Mouse (Mus musculus): ENCODE results near the gene Chil5.
A peak's percentile ranks its signal among the peaks of the same experiment; 100 is the strongest.
"Not testable (repeated sequence)": the region's sequence is repeated elsewhere in the genome, so short reads cannot be mapped to it uniquely, and the experiment has no call there.

Chil5 gene

DNA sequence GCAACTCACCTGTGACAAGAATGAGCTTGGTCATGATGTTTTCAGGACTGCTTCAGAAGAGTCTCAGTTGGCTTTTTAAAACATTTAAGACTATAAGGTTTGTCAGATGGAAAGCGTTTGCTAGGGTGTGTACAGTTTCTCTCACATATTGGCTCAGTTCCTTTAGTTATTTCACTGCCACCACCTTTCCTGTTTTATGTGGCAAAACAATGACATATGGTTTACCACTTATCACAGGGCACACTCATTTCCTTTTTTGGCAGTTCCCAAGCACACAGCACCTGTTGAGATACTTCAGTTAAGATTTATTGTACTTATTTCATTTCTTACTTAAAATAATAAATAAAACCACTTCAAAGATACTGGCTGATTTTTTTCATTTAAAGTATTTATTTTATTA is at the start of gene Chil5:
Chil5 (minus strand) TSS at position 34 of the 400 bp plus-strand sequence.
- DNase-seq (ENCODE audit: low read depth), result no peak

DNA sequence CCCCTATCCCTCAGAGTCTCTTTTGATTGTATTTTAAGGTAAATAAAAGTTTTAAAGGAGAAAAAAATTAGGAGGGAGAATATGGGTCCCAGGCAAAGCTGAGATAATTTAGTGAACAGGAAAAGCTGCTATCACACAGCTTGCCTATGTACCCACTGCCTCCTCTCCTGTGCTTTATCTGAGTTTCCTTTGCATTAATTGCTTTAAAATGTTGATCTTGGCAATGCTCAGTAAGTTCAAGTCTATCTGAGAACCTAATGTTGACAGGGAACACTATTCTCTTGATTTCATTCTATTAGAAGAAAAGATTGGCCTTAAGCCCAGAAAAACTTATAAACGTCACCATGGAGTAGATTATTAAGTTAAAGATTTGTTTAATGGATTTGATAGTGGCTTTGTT is 42.2 kb upstream of the Chil5 start:
- DNase-seq (ENCODE audit: low read depth), result no peak

DNA sequence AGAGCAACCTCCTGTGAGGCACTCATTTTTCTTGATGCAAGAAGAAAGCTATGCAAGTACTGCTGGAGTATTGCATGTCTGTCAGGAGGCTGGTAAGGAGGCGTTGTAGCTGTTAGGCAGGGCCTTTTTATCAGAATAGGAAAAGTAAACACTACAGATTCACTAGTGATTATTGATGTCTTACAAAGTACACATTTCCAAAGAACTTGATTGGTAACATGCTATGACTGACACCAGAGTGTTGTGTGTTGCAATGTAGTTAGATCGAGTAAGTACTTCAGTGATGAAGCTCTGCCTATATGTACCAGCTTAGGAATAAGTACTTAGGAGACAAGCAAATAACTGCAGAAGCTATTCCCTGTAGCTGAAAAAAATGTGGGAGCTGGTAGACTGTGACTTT is 38.4 kb upstream of the Chil5 start:
- DNase-seq (ENCODE audit: low read depth), result no peak

DNA sequence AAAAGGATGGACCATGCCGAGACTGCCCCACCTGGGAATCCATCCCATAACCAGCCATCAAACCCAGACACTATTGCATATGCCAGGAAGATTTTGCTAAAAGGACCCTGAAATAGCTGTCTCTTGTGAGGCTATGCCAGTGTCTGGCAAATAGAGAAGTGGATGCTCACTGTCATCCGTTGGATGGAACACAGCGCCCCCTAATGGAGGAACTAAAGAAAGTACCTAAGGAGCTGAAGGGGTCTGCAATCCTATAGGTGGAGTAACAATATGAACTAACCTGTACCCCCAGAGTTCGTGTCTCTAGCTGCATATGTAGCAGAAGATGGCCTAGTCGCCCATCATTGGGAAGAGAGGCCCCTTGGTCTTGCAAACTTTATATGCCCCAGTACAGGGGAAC is 35.1 kb upstream of the Chil5 start:
- peak; percentile 3 for DNase-seq (ENCODE audit: low read depth)

DNA sequence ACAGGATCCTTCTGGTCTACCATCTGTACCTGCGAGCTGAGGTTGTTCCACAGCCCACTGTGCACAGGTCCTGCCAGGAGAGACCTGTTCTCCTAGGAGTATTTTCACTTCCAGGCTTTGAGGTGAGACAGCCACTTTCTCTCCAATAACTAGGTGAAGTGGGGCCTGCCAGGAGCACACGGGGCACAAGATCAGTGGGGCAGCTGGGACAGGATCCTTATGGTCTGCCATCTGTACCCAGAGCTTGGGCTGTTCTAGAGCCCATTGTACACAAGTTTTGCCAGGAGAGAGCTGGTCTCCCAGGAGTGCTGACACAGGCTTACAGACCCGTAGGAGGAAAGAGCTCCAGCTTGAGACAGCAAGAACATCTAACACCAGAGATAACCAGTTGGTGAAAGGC is 25.4 kb upstream of the Chil5 start:
- DNase-seq (ENCODE audit: low read depth), result no peak

DNA sequence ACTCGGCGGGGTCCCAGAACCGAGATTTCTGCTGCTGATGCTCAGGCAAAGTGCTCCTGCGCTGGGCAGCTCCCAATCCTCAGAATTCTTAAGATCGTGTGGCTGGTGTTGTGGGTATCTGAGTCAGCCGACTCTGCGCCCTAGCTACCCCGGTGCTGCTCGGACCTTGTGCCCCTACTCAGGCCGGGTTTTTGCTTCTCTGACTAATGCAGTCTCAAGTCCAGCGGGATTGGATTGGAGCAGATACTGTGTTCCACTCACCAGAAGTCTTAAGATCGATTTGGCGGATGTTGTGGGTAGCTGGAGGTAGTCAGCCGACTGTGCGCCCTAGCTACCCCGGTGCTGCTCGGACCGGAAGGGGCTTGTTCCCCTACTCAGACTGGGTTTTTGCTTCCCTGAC is 19.3 kb upstream of the Chil5 start:
- no peak for DNase-seq (ENCODE audit: low read depth)

DNA sequence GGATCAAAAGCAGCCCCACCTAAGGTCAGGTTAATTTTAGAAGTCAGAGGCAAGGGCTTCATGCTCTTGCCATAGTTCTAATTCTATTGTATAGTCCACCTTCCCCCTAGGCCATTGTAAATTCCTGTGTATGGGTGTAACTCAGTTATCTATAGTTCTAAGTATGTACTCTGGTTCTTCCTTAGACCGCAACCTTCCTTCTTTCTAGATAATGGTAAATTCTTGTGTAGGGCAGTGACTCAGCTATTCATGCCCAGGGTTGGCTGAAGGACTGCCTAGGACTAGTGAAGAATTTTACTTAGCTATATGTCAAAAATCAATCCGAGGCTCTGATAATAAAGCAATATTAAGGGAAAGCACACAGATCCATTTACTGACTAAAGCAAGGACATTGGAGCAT is 7.7 kb upstream of the Chil5 start:
- no peak for DNase-seq (ENCODE audit: low read depth)

DNA sequence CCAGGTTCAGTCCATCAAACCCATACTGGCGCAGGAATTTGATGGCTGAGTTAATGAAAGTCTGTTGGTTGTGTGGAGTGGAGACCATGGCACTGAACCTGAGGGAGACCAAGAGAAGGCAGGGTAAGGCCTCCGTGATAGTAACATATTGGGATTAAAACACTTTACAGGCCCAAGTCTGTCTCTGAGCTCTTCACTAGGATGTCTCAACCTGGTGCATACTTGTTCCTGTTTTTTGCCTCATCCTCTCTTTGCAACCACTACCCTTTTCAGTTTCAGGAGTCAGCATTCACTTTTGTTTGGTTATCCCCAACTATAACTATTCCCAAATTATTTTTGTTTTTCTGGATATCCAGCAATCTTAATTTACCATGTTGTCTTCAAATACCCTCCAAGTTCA is 8.5 kb downstream of the Chil5 start:
- DNase-seq (ENCODE audit: low read depth), result no peak

DNA sequence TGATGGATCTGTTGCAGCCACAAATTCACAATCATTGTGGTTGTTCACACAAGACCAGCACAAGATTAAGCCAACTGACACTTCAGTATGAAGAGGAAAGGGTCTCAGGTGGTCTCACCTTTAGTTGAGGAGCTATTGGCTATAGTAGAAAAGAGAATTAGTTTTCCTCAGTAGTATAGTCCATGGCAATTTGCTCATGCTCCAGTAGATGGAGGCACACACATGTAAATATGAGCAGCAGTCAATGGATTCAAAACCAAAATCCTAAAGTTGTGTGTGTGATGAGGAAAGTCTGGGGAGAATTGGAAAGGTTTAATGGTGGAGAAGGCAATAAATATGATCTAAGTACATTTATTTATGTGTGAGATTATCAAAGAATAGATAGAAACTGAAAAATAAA is 10.8 kb downstream of the Chil5 start:
- peak; percentile 12 for DNase-seq (ENCODE audit: low read depth)

DNA sequence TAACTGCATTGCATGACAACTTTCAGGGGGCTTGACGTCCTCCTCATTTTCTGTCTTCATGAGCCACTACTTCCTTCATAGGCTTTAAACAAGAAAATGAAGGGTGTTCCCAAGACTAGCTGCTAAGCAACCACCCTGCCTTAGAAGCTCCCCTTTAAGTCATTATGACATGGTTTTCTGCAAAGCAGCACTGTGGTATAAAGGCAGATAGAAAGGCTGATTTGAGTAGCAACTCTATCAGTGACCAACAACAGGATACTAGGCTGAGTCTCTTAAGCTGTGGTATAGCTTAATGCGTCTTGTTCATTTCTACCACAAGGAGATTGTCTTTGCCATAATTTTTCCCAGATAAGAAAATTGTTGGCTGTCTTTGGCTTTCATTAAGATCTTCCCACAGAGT is 18.1 kb downstream of the Chil5 start, which contains the start of gene Pifo:
Pifo (minus strand) TSS at position 101 of the 400 bp plus-strand sequence.
- DNase-seq (ENCODE audit: low read depth), result no peak

DNA sequence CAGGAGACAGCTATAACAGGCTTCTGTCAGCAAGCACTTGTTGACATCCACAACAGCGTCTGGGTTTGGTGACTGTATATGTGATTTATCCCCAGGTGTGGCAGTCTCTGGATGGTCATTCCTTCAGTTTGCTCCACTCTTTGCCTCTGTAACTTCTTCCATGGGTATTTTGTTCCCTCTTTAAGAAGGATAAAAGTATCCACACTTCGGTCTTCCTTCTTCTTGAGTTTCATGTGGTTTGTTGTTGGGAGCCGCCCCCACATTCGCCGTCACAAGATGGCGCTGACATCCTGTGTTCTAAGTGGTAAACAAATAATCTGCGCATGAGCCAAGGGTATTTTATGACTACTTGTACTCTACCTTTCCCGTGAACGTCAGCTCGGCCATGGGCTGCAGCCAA is 29.3 kb downstream of the Chil5 start:
- DNase-seq (ENCODE audit: low read depth), result not testable (repeated sequence)

DNA sequence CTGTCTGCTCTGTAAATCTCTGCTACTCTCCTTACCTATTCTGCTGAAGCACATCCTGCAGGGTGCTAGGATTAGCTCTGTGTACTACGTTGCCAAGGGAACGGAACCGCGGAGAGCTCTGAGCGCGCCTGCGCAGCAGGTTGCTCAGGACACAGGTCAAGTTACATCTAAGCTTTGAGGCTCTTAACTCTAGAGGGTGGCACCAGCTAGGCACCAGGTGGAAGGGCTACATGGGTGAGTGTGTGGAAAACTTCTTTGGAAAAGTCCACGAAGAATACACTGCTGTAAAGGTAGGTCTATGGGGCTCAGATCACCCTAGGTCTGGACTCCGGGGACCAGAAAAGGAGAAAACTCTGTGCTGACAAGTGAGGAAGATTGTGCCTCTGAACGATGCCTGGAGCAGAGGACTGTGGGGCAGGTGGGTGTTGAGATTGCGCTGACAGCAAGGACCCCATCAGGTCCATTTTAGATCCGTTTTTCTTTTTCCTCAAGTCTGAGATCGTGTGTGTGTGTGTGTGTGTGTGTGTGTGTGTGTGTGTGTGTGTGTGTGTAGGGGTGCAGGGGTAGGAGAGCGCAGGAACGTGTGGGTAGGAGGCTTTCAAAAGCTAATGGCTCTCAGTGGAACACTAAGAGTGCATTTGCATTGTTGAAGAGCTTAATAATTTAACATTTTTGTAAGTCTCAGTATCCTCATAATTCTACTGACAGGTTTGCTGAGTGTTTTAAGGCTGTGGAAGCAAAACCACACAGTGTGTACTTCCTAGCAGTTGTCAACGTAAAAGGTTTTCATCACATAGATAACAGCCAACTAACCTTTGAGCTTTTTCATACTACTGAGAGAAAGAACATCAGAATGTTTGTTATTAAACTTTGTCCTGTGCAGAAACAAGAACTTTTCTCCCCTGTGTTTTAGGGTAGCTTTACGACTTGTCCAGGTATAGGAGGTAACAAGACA is 30.9 kb downstream of the Chil5 start:
- no peak for DNase-seq (ENCODE audit: low read depth)

DNA sequence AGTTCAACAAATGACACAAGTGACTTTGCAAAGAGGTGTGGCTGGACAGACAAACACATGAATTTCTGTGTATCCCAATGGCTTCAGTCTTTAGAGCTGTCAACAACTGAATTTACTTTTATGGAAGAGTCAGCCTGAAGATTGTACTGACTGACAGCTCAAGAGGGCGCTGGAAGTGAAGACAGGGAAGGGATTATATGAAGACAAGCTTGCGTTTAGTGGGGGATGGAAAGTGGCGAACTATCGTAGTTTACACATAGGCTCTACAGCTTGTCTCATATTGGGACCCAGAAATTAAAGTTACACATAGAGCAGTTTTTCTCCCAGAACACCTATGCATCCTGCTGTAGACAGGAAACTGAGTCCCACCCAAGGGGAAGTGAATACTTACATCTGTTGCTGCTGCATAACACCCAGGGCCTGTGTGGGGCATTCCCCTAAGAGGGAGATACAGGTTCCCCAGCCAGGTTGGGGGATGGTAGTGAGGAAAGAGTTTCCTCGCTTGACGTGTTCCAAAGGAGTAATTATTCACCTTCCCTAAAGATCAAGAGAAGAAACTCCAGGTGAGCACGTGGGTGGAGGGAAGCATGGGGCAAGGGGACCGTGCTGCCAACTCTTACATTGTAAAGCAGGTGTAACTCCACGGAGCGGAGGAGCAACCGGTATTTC is 31.8 kb downstream of the Chil5 start:
- no peak for DNase-seq (ENCODE audit: low read depth)

DNA sequence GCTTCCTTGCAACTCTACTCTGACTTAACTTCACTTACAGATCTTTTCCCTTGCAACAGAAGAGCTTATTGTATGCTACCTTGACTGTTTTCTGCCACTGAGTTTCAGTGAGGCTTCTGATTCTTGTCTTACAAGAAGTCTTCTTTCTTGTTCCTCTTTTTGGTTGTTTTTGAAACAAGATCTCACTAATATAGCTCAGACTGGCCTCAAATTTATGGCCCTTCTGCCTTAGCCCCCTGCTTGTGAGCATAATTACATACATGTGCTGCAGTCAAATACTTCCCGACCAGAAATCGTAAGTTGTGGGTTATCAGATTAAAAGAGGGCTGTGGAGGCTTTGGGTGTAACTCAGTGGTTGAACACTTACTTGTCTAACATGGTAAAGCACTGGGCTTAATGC is 37.9 kb downstream of the Chil5 start:
- DNase-seq (ENCODE audit: low read depth), result no peak

DNA sequence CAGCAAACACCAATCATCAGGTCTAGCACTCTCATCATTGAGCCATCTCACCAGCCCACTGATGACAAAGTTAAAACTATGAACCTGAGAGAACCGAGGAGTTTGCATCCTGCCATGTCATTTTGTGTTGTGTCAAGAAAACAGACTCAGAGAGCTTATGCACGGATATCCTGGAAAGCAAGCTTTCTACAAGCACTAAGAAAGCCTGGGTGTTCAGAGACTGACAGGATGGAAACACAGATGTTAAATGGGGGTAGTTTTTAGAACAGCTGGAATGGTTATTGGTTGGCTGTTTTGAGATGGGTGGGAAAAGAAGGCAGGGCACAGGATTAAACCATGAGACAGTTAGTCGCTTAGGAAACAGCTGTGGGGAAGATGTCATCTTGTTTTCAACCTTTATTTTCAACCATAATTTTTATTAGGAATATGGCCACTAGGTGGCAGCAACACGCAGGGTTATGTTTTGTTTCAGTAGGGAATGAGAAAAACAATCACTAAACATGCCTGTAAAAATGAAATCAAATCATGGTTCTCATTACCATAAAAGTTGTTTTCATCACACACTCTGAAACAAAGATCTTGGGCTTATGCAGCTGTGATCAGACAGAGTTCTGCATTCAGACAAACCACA is 40.8 kb downstream of the Chil5 start:
- peak; percentile 83 for DNase-seq (ENCODE audit: low read depth)

DNA sequence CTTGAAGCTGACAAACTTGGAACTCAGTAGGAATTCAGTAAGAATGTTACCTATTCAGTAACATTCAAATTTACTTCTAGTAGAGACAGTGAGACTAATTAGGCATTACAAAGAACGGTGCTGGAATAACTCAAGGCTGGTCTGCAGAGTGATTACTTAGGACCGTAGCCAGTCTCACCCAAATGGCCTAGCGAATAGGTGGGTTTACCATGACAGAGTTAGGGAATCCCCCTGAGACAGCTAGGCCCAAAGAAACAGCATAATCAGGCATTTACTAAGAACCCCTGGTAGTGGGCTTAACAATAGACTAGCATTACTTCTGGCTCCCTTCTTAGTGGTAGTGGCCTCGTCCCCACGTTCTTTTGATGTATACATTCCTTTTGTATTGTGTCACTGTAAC is 43.0 kb downstream of the Chil5 start:
- not testable (repeated sequence) for DNase-seq (ENCODE audit: low read depth)

DNA sequence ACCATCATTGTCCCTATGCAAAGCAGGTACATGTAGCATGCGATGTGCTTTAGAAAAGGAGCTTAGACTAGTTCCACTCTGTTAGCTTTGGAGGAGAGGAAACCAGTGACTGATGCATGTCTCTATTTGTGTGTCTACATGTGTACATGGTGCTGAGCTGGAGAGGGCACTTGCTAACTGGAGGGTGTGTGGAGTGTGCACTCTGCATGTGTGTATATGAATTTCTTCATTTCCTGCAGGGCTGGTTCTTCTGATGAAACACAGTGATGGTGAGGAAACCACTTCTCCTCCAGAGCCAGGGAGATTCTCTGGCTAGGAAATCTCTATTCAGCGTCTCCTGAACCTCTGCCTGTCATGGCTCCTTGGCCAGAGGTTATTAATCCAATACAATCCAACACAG is 58.4 kb downstream of the Chil5 start:
- no peak for DNase-seq (ENCODE audit: low read depth)

DNA sequence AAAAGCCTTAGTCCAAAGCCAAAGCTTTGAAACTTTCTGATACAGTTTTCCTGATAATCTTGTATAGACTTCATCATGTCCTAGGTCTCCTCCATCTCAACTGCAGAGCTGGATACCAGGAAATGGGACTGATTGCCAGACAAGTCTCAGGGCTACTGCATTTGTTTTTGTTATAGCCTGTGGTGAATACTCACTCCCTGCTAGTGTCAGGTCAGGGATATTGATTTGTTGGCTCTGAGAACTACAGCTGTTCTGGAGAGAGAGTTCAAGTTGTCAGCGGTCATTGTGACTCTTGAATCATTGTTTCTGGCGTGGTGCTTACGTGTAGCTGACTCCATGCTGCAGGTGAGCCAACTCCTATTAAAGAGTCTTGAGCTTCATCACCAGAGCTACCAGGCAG is 59.2 kb downstream of the Chil5 start, which contains the start of gene Ovgp1:
Ovgp1 (plus strand) TSS at position 301 of the 400 bp plus-strand sequence.
- DNase-seq (ENCODE audit: low read depth), result no peak

DNA sequence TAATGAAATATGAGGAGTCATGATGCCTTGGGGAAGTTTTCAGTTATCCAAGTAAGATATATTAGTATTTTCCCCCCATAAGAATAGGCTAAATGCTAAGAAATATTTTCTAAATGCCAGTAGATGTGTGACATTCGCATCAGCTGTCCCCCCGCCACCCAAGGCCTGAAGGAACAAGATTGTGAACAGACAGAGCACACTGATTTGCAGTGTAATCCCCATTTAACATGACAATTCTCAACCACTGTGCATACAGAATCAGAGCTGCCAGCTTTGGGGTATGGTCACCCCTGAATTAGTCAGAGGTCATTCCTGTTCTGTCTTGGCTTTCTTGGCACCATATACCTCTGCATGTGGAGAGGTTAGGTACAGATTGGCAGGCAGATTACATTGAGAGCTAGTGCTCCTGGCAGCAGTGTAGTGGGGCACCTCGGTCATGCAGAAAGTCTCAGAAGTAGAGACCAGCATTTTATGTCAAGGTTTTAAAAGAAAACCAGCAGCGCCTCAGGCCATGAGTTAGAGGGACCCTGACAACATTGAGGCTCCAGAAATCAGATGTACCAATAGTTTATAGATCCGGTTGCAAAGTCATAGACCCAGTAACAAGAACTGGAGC is 60.7 kb downstream of the Chil5 start:
- no peak for DNase-seq (ENCODE audit: low read depth)
